Mouse (Mus musculus) hindbrain, embryonic 16.5 days (tissue): ENCODE results near the gene Podnl1. TPM values are rescaled to one million over a fixed set of nuclear protein-coding genes. Genes with fewer than 3 reads are reported as not detected.

Source experiments
- ATAC-seq: fragments of 200-750 bp; cut with Nextera tagmentation; 2 replicates; pipeline ENCODE4 v1.8.0; 2017; ENCODE audit warnings: moderate TSS enrichment, moderate library complexity
- H3K27ac ChIP-seq: fragments of 300-500 bp; sonication (generic); 2 replicates; pipeline ENCODE4 v1.5.1; 2014; ENCODE audit warnings: low read depth, mild to moderate bottlenecking, control low read depth, low read length, moderate library complexity
- H3K27me3 ChIP-seq: fragments of 300-500 bp; sonication (generic); replicated peaks from 2 replicates; pipeline ENCODE4 v1.6.1; 2014; ENCODE audit warnings: low read length; ENCODE audit not compliant: control insufficient read depth, insufficient read depth
- H3K36me3 ChIP-seq: fragments of 300-500 bp; sonication (generic); 2 replicates; pipeline ENCODE4 v1.6.1; 2014; ENCODE audit warnings: mild to moderate bottlenecking, low read length, moderate library complexity, mixed read lengths; ENCODE audit not compliant: control insufficient read depth, insufficient read depth
- H3K4me1 ChIP-seq: fragments of 300-500 bp; sonication (generic); 2 replicates; pipeline ENCODE4 v1.6.1; 2014; ENCODE audit warnings: low read depth, low read length; ENCODE audit not compliant: control insufficient read depth, insufficient read depth
- H3K4me2 ChIP-seq: fragments of 300-500 bp; sonication (generic); 2 replicates; pipeline ENCODE4 v1.6.1; 2014; ENCODE audit warnings: mild to moderate bottlenecking, low read length, control low read depth, moderate library complexity
- H3K4me3 ChIP-seq: fragments of 300-500 bp; sonication (generic); 2 replicates; pipeline ENCODE4 v1.5.1; 2014; ENCODE audit warnings: mild to moderate bottlenecking, low read length, control low read depth, moderate library complexity
- H3K9ac ChIP-seq: fragments of 300-500 bp; sonication (generic); 2 replicates; pipeline ENCODE4 v1.6.1; 2014; ENCODE audit warnings: low read depth, mild to moderate bottlenecking, control low read depth, low read length, moderate library complexity
- H3K9me3 ChIP-seq: fragments of 300-500 bp; sonication (generic); 2 replicates; pipeline ENCODE4 v1.6.1; 2014; ENCODE audit warnings: mild to moderate bottlenecking, low read length, moderate library complexity; ENCODE audit not compliant: control insufficient read depth
- whole genome bisulfite sequencing: fragments of 180-500 bp; shearing (Covaris S2); extraction: QIAGEN DNeasy Blood & Tissue Kit; methylation state at CpG from one replicate; pipeline ENCODE4 v1.1.7; 2014; 5-methylcytosine and 5-hydroxymethylcytosine counted together
- polyA plus RNA-seq: library from polyadenylated mRNA; unstranded; fragments of >200 nt; fragmentation: Nextera tagmentation; extraction: Ambion mirVana; gene quantifications from 2 replicates; pipeline ENCODE4 v1.2.1, GENCODE M21; 2015

The Podnl1 gene
- polyA plus RNA-seq, 1 experiment from 2014 or later = 0.55 TPM

GRCm38 (mm10) chr8:84106216-84107040 lies 19.4 kb upstream of the Podnl1 start:
- 95% methylated on average over 6 of the region's 6 CpGs for WGBS
- Histone ChIP-seq H3K36me3 (peaks cover 4% of the 10 kb centered on the region; the same call in 1 of the 2 replicates), H3K9ac (no peak overlapping the region), H3K9me3 (no peaks in the 10 kb centered on the region), H3K4me2 (no peak overlapping the region), H3K4me3 (no peak overlapping the region), H3K27me3 (no peaks in the 10 kb centered on the region), H3K27ac (no peak overlapping the region), H3K4me1 (peaks cover 27% of the 10 kb centered on the region)
- no peak for ATAC-seq

- WGBS = 77% methylated on average over 6 of the region's 6 CpGs
Observed at GRCm38 (mm10) chr8:84115646-84116045, 10.1 kb upstream of the Podnl1 start.

GRCm38 (mm10) chr8:84122151-84122550 lies 3.6 kb upstream of the Podnl1 start:
- Histone ChIP-seq H3K36me3 (no peaks in the 10 kb centered on the region), H3K4me1 (no peaks in the 10 kb centered on the region), H3K9me3 (no peaks in the 10 kb centered on the region), H3K4me3 (no peak overlapping the region), H3K4me2 (no peak overlapping the region), H3K27me3 (no peaks in the 10 kb centered on the region), H3K27ac (no peak overlapping the region), H3K9ac (no peak overlapping the region)
- no peak for ATAC-seq
- WGBS = 88% methylated on average over 3 of the region's 3 CpGs

More at GRCm38 (mm10) chr8:84115646-84116045, 10.1 kb upstream of the Podnl1 start:
- Histone ChIP-seq H3K36me3 (no peaks in the 10 kb centered on the region), H3K9ac (no peak overlapping the region), H3K27me3 (no peaks in the 10 kb centered on the region), H3K9me3 (no peaks in the 10 kb centered on the region), H3K4me1 (no peaks in the 10 kb centered on the region), H3K27ac (no peak overlapping the region), H3K4me2 (no peak overlapping the region), H3K4me3 (no peak overlapping the region)
- ATAC-seq = no peak

GRCm38 (mm10) chr8:84126742-84127141 lies 953 bp downstream of the Podnl1 start:
- Histone ChIP-seq H3K4me2 (no peak overlapping the region), H3K36me3 (no peaks in the 10 kb centered on the region), H3K27me3 (no peaks in the 10 kb centered on the region), H3K4me1 (no peaks in the 10 kb centered on the region), H3K9me3 (no peaks in the 10 kb centered on the region), H3K27ac (no peak overlapping the region), H3K4me3 (no peak overlapping the region), H3K9ac (no peak overlapping the region)
- WGBS = 68% methylated on average over 2 of the region's 2 CpGs
- ATAC-seq = no peak

- Histone ChIP-seq H3K27ac (no peak overlapping the region), H3K4me2 (no peak overlapping the region), H3K9me3 (no peaks in the 10 kb centered on the region), H3K9ac (no peak overlapping the region), H3K36me3 (peaks cover 5% of the 10 kb centered on the region), H3K4me1 (no peaks in the 10 kb centered on the region), H3K4me3 (no peak overlapping the region), H3K27me3 (no peaks in the 10 kb centered on the region)
- no peak for ATAC-seq
- 76% methylated on average over 17 of the region's 17 CpGs for WGBS
Observed at GRCm38 (mm10) chr8:84127202-84127901, 1.6 kb downstream of the Podnl1 start.

- WGBS = 75% methylated on average over 8 of the region's 8 CpGs
- Histone ChIP-seq H3K4me2 (no peak overlapping the region), H3K4me1 (no peaks in the 10 kb centered on the region), H3K27me3 (no peaks in the 10 kb centered on the region), H3K9ac (no peak overlapping the region), H3K4me3 (no peak overlapping the region), H3K27ac (no peak overlapping the region), H3K36me3 (peaks cover 15% of the 10 kb centered on the region), H3K9me3 (no peaks in the 10 kb centered on the region)
- ATAC-seq = no peak
Observed at GRCm38 (mm10) chr8:84128277-84128676, 2.5 kb downstream of the Podnl1 start.

GRCm38 (mm10) chr8:84130806-84131205 lies 5.0 kb downstream of the Podnl1 start:
- no peak overlapping the region for H3K27ac ChIP-seq
- ATAC-seq = peak; percentile 53

GRCm38 (mm10) chr8:84132225-84132624 lies 6.4 kb downstream of the Podnl1 start:
- Histone ChIP-seq H3K9ac (no peak overlapping the region), H3K27ac (no peak overlapping the region), H3K4me2 (no peak overlapping the region), H3K36me3 (peaks cover 36% of the 10 kb centered on the region), H3K9me3 (no peaks in the 10 kb centered on the region), H3K4me3 (no peak overlapping the region), H3K4me1 (no peaks in the 10 kb centered on the region), H3K27me3 (no peaks in the 10 kb centered on the region)
- no peak for ATAC-seq
- 85% methylated on average over 8 of the region's 8 CpGs for WGBS

More at GRCm38 (mm10) chr8:84130806-84131205, 5.0 kb downstream of the Podnl1 start:
- H3K9ac ChIP-seq = 0 out of 2 replicates have a peak overlapping the region, but pooled peaks have one; percentile 3
- no peak overlapping the region for H3K4me2 ChIP-seq
- H3K9me3 ChIP-seq = no peaks in the 10 kb centered on the region
- WGBS = 52% methylated on average over 24 of the region's 30 CpGs
- H3K4me1 ChIP-seq = no peaks in the 10 kb centered on the region
- H3K4me3 ChIP-seq = no peak overlapping the region
- no peaks in the 10 kb centered on the region for H3K27me3 ChIP-seq
- peaks cover 26% of the 10 kb centered on the region for H3K36me3 ChIP-seq

GRCm38 (mm10) chr8:84137848-84138247 lies 12.1 kb downstream of the Podnl1 start:
- WGBS = 85% methylated on average over 3 of the region's 3 CpGs
- Histone ChIP-seq H3K4me3 (no peak overlapping the region), H3K27me3 (no peaks in the 10 kb centered on the region), H3K4me2 (no peak overlapping the region), H3K9me3 (no peaks in the 10 kb centered on the region), H3K27ac (no peak overlapping the region), H3K9ac (no peak overlapping the region), H3K36me3 (peaks cover 70% of the 10 kb centered on the region), H3K4me1 (no peaks in the 10 kb centered on the region)
- ATAC-seq = no peak
